Mouse (Mus musculus) hematopoietic stem cell, adult 5-6 weeks (primary cell): ENCODE data around the gene Hikeshi. TPM values are rescaled to one million over a fixed set of nuclear protein-coding genes. Genes with fewer than 3 reads are reported as not detected.

Experiments used
- ATAC-seq, 2 experiments: fragments of 125-278 bp in 1 of 2; replicated peaks in 1 of 2; 2 replicates each; pipeline ENCODE4 v1.8.0; 2016 to 2017; ENCODE audit warnings: inconsistent platforms in 2 of 2, mild to moderate bottlenecking in 2 of 2, moderate number of reproducible peaks in 2 of 2, low read depth in 1 of 2, moderate TSS enrichment in 1 of 2; ENCODE audit not compliant: low FRiP score in 2 of 2, poor library complexity in 2 of 2, severe bottlenecking in 2 of 2, insufficient read depth in 1 of 2, low TSS enrichment in 1 of 2
- total RNA-seq: library from RNA; stranded (forward); fragments of 172-1452, 232-1000 nt; gene quantifications from 2 replicates; pipeline ENCODE4 v1.2.3, GENCODE M21; 2017

Hikeshi gene
- total RNA-seq, 1 experiment from 2014 or later: 131 TPM

- ATAC-seq: no peak
Observed at GRCm38 (mm10) chr7:89939497-89940353, 1.3 kb downstream of the Hikeshi start.

DNA sequence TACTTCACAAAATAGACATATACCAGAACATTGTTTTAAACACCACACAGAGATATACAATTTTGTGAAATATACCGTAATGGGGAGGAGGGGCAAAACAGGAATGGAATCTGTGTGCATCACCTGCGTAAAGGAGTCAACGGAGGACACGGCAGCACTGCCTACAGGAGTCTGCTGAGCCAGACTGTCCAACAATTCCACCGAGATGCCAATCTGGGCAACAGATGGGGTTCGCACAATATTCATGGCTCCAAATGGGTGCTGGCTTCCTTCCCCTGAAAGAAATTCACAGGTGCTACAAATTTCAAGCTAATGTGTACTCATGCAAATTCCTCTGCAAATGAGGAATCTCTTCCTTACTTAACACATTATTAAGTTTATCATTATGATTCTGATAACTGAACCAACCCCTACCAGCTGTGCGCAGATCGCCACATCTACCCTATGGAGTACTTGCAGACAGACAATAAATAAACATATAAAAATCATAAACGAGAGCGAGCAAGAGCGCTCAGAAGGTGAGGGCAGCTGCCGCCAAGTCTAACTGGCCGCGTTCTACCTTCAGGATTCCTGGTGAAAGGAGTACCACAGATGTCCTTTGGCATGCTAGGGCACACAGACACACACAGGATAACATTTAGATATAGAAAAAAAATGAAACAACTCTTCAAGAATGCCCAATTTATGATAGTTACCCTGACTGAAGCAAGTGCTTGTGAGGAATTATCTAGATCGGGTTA is 17.4 kb downstream of the Hikeshi start:
- no peak for ATAC-seq

DNA sequence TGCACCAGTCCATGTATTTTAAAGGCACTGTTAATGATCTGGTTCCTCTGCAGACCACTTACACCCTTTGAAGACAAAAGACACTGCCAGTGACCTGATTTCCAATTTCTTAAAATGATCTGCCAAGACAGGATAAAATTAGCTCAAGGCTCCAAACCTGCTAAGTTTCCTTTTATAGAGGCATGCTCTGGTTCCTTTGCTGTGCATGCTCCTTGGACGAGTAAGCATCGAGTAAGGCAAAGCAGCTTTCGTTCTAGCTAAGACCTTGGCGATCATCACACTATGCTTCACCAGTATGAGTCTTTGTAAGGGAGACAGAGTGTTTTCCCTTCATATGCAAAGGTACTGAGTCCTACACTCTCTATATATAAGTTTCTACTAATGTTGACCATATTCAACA is 23.2 kb downstream of the Hikeshi start:
- no peak for ATAC-seq

DNA sequence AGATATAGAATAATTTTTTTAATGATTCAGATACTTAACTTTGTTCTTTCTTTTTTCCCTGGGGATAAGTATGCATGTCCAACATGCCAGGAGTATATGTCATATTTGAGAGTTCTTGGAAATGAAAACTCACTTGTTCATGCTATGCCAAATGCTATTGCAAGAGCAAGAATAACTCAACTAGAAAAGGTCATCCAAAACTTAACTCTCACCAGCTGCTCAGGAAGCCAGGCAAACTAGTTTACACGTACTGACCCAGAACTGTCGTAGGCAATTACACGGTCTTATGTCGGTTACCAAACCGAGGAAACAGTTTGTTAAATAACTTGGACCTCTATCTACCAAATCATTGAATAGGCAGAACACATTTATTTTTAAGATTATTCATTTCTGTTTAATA is 24.3 kb downstream of the Hikeshi start:
- no peak for ATAC-seq

DNA sequence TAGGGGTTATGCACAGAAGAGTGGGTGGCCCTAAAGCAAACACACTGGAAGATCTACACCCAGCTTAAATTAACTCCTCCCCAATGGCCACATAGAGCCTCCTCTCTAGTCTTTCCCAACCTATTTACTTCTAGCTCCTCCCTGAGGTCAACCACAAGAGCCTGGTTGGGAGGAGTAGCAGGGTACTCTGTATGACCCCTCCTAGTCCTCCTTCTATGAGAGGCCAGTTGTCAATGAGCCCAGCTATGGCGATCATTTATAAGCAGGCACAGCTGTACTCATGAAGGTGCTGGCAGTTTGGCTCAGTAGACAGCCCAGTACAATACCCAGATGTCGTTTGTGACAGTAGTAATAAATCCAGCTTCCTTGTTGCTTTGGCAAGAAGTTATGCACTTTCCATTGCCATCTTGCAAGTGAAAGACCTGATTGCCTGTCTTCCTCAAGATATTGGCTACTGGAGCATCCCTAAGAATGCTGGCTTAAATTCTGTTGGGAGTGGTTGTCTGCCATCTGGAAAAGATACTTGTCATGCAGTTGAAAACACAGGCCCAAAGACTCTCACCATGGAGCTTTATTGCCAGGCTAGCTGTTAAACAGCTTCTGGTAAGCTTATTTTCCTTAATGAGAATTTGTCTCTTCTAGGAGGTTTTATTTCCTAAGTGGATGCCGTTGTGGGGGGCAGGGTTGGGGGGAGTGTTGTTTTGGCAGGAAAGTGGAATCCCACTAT is 27.4 kb downstream of the Hikeshi start:
- ATAC-seq: no peak

DNA sequence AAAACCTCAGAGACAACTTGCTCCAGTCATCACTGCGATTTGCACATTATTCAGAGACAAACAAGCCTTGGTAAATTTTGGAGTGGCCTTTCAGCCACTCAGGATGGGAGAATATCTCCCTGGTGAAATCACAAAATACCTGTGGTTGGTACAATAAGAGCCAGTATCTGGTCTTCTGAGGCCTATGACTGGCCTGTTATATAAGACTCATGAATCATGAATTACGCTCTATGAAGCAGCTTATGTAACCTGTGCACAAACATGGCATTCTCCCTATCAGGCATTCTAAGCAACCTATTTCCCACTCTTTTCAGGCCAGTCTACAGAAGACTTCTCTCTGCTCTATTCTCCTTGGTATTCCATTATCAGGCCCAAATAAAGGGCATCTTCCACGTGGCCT is 28.6 kb downstream of the Hikeshi start:
- ATAC-seq: no peak

DNA sequence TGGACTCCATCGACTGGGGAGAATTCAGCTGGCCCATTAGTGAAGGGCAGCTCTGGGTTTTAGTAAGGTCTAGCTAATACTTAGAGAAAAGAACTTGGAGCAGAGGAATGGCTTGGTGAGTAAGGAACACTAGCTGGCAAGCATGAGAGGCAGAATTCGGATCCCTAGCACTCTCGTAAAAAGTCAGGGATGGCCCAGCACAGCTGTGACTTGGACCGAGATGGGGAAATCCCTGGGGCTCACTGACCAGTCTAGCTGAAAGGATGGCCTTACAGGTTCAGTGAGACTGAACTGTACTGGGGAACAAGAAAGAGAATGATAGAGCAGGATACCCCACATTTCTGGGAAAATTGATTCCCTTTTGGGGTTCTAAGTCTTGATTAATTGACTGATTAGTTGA is 31.3 kb downstream of the Hikeshi start:
- no peak for ATAC-seq

DNA sequence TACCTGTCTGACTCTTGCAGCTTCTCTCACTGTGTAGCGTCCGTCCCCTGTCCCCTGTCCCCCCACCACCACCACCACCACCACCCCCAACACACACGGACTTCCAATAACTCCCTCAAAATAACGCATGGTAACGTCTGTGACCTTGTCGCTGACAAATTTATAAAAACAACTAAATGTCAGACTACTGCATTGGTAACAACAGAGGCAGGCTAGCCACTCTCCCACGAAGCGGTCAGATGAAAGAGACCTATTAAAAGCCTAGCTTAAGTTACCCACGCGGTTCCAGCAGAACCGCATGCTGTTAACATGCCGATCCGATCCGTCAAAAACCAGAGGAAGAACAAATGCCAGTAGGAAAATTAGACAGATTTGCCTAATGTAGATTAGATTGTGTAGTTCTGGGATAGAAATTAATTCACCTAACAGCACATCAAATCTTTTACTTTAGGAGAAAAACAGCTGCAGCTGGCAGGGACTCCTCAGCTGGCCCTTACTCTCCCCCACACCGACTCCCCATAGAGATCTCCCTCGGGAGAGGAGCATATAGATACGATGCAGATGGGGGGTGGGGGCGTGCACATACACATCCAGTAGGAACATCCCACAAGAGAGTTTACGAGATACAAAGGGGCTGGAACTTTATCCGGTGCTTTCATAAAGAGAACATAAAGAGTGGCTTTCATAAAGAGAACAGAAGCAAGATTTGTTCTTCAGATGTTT is 31.9 kb downstream of the Hikeshi start:
- ATAC-seq: no peak

DNA sequence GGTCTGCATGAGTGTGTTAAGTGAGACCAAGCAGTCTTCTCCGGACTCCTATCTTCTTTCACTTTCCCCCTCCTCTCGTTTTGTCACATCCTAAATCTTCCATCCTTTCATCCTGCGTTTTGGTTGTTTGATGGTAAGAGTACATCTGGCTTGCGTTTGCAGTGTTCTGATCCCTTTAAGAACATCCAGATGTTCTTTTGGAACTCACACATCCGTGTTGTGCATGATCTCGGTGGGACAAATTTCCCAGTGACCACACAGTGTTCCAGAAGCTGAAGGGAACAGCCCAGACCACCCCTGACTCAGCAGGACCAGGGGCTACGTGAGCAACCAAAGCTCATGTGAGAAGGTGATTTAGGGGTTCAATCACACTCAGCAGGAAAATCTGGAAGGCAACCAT is 32.6 kb downstream of the Hikeshi start:
- ATAC-seq: no peak

DNA sequence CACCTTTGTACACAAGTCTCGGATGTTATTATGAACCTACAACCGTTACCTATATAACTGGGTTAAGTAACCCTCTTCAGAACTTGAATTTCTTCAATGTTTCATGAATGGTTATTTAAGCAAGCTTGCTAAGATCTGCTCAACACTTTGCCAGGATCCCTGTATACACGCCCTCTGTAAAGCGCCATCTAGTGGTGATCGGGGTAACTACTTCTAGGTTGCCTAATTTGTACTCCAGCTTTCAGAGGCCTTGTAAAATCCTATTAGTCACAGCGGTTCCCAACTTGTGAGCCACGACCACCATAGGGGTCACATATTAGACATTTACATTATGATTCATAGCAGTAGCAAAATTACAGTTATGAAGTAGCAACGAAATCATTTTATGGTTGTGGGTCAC is 33.1 kb downstream of the Hikeshi start:
- ATAC-seq: peak; percentile 76 to 84

DNA sequence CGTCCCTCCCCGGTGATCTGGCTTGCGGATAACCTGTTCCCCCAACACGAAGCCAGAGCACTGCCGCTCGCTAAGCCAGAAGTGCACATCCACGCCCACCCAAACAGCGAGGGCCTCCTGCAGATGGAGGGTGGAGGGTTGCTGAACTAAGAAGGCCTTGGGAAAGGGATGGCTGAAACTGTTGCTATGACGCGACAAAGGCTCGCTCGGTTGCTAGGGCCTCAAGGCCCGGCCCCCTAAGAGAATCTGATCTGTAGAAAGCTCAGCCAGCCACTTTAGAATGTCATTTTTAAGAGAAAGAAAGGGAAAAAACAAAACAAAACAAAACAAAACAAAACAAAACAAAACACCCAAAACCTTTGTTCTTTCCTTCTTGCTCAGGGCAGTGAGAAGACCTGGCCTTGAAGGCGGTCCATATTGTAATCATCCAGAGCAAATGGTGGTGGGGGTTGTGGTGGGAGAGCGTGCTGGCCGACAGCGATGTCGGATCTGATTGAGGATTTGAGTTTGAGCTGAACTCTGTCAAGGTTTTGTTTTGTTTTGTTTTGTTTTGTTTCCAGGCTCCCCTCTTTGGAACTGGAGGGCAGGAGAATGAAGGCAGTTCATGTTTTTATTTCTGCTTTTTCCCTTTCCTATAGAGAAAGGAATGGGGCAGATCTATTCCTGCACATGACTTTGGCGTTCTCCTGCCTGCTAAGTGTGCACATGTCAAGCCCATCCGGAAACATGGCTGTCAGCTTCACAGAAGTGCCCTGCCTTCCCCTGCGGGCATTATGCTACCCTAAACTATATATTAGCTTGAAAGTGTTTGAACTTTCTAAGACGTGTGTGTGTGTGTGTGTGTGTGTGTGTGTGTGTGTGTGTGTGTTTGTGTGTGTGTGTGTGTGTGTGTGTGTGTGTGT is 37.3 kb downstream of the Hikeshi start, which contains the start of gene Ccdc81:
Gene Ccdc81, minus strand, starts transcription at position 188 of the 902 bp plus-strand sequence.
- peak; percentile 61 to 76; a peak in 3 of 4 replicates for ATAC-seq

DNA sequence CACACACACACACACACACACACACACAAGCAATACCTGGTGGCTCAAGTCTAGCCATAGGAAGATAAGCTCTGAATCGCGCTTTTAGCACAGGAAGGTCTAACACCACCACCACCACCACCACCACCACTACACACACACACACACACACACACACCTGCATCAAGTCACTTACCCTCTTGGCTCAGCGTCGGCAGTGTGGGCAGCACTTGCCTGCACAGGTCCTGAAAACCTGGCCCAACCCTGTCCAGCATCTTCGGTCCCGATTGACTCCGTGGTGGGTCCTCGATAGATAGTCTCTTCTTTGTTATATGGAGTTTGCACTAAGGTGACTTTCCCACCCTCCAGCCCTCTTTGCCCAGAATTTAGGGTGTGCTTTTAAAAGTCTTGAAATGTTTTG is 38.0 kb downstream of the Hikeshi start:
- no peak for ATAC-seq

DNA sequence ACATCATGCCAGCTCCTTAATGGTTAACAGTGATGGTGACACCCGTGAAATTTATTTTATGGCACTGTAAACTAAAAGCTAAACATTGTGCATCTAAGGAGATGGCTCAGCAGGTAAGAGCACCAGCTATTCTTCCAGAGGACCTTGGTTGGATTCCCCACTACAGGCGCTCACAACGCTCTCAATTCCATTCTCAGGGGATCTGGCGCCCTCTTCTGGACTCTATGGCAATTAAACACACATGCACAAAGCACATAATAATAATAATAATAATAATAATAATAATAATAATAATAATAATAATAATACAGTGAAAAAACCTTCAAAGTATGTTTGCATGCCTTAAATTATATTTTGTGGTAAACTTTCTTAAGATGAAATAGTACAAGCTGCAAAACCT is 49.1 kb downstream of the Hikeshi start:
- no peak for ATAC-seq

DNA sequence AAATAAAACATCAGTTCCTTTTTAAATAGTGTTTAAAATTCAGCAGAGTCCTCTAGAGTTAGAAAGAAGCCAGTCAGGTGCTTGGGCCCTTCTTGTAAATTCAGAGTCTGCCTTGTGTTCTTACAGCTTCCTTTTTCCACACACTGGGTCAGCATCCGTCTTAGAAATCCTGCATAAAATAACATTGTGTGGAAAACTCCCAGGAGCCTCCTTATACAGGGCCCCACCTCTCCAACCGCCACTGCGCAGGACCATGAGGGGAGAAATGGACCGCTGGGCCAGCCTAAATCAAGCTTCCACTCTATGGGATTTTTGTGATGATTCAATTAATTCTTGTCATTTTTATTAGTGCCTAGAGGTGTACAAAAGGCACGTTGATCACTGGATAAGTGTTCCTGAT is 49.6 kb downstream of the Hikeshi start:
- ATAC-seq: no peak

GRCm38 (mm10) chr7:89884551-89884950 is 56.5 kb downstream of the Hikeshi start:
- ATAC-seq: no peak

DNA sequence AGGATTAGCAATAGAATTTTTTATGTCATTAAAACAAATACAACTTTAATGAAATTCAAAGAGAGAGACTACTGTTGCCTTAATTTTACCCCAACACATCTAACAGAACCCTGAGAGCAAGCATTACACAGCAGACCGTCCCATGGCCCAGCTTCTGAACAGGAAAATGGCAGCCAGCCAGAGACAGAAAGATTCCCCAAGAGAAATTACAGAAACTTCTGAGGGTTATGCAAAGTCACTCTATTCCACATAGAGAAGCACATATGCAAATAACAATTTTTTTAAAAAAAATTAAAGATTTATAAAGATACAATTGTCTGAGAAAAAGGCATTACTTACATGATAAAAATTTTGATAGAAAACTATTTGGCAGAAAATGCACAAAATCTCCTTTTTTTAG is 61.3 kb downstream of the Hikeshi start:
- no peak for ATAC-seq
